Mouse (Mus musculus) gastrocnemius, postnatal 25 days (tissue): ENCODE results near the gene Tas2r113. TPM values are rescaled to one million over a fixed set of nuclear protein-coding genes. Genes with fewer than 3 reads are reported as not detected.
"Not testable (repeated sequence)": the region's sequence is repeated elsewhere in the genome, so short reads cannot be mapped to it uniquely, and the experiment has no call there.

Experiments used
- DNase-seq: peaks from one replicate; pipeline ENCODE4 v3.0.0; 2022
- long read RNA-seq, 2 experiments: library from polyadenylated mRNA; stranded (forward); transcript quantifications; one replicate each; pipeline ENCODE4 v2.0.0; 2021
- total RNA-seq, 2 experiments: library from RNA; stranded (reverse); gene quantifications; 1 replicate in 1 of 2; 2 replicates in 1 of 2; pipeline ENCODE4 v1.2.3; 2021

Tas2r113 gene
- not detected for total RNA-seq
- long read RNA-seq, experiment 1 = 0 reads
- long read RNA-seq, experiment 2 = 0 reads

DNA sequence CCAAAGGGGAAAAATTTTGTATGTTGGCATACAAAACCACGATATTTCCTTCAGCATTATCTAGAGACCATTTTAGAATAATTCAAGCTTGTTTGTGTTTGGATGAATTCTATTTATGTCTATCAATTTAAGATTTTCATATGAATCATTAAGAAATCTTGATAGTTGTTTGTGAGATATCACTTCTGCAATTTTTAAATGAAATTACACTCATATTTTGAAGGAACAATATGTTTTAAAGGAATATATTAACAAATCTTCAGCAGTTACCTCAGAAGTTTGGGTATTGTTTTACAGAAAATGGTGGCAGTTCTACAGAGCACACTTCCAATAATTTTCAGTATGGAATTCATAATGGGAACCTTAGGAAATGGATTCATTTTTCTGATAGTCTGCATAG is at the start of gene Tas2r113:
Gene Tas2r113 (plus strand): TSS at position 301 of the 400 bp plus-strand sequence.
- no peak for DNase-seq

DNA sequence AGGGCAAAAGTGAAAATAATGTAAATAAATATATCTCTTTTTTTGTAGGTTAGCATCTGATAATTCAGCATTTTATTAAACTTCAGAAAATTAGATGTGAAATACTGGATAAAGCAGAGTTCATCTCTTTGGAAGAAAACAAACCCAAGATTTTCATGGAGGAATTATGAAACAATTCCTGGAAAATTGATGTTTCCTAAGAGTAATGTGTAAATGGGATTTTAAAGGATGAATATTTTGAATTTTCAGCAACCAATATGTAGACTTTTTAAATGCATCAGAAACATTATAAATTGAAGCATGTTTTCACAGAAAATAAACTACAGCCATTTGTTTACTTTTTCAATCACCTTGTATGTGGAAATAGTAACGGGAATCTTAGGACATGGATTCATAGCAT is 46.0 kb upstream of the Tas2r113 start, which contains the start of gene Tas2r123:
Gene Tas2r123 (plus strand): TSS at position 301 of the 400 bp plus-strand sequence.
- no peak for DNase-seq

DNA sequence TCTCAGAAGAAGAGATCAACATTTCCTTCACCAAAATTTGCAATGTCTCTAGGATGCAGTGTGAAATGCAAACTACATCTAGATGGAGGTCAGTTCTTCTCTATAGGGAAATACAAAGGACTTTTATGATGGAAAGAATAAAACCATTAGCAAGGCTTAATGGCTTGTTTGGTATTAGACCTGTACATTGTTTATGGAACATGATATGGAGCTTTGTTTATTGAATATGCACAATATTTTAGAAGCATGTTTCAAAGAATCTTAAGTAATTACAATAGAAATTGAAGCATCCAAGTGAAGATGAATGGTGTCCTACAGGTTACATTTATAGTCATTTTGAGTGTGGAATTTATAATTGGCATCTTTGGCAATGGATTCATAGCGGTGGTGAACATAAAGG is 37.7 kb upstream of the Tas2r113 start, which contains the start of gene Tas2r116:
Gene Tas2r116 (plus strand): TSS at position 301 of the 400 bp plus-strand sequence.
- DNase-seq = no peak

DNA sequence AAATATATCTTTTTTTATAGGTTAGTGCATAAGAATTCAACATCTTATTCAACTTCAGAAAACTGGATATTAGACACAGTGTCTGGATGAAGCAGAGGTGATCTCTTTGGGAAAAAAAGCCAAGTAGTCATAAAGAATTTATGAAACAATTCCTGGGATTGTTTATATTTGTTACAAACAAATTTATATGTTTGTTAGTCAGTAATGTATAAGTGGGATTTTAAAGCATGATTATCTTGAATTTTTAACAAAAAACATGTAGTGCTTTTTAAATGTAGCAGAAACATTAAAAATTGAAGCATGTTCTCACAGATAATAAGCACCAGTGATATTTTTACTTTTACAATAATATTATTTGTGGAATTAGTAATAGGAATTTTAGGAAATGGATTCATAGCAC is 25.1 kb upstream of the Tas2r113 start, which contains the start of gene Tas2r110:
Gene Tas2r110 (plus strand): TSS at position 301 of the 400 bp plus-strand sequence.
- no peak for DNase-seq

DNA sequence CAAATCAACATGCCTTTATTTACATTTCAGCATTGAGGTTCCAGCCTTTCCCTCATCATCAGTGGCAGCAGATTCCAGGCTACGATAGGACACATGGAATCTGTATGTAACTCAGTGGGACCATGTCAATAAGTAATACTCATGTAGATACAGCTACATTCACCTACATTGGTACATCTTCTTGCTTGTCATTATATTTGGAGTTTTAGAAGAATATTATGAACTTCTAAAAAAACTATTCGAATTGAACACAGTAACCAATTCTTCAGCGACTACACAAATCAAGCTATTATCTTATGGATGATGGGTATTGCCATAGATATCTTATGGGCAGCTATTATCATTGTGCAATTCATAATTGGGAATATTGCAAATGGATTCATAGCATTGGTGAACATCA is 16.5 kb downstream of the Tas2r113 start, which contains the start of gene Tas2r125:
Gene Tas2r125 (plus strand): TSS at position 301 of the 400 bp plus-strand sequence.
- no peak for DNase-seq

DNA sequence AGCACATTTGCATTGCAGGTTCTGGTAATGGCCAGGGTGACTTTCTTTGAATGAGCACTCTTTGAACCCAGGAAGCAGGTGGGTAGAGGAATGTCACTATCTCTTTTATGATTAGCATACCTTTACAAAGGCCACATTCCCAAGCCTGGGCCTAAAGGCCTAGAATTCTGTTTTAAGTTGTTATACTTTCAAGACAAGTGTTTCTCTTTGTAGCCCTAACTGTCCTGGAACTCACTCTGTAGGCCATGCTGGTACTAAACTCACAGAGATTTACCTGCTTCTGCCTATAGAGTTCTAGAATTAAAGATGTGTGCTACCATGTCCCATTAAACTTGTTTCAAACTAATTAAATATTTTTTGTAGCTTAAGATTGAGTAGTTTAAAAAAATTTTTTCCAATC is 48.6 kb downstream of the Tas2r113 start:
- DNase-seq = not testable (repeated sequence)

Other genes starting within 250 kb of the Tas2r113 start
- gene A630073D07Rik, start 241.5 kb upstream of the Tas2r113 start, total RNA-seq = not detected
- not detected for gene Tas2r120, start 236.1 kb upstream of the Tas2r113 start, total RNA-seq
- gene Tas2r121, start 192.0 kb upstream of the Tas2r113 start, total RNA-seq = not detected
- gene Tas2r122, start 181.1 kb upstream of the Tas2r113 start, total RNA-seq = not detected
- not detected for gene Tas2r115, start 155.0 kb upstream of the Tas2r113 start, total RNA-seq
- not detected for gene Tas2r124, start 138.3 kb upstream of the Tas2r113 start, total RNA-seq
- not detected for gene Tas2r102, start 130.9 kb upstream of the Tas2r113 start, total RNA-seq
- not detected for gene Tas2r136, start 114.8 kb upstream of the Tas2r113 start, total RNA-seq
- not detected for gene Tas2r117, start 90.2 kb upstream of the Tas2r113 start, total RNA-seq
- not detected for gene Tas2r123, start 45.9 kb upstream of the Tas2r113 start, total RNA-seq
- gene Tas2r116, start 37.6 kb upstream of the Tas2r113 start, total RNA-seq = not detected
- not detected for gene Tas2r110, start 25.0 kb upstream of the Tas2r113 start, total RNA-seq
- gene Tas2r125, start 16.6 kb downstream of the Tas2r113 start, total RNA-seq = not detected
- not detected for gene Tas2r129, start 58.1 kb downstream of the Tas2r113 start, total RNA-seq
- gene Tas2r131, start 64.9 kb downstream of the Tas2r113 start, total RNA-seq = not detected
- gene Tas2r109, start 88.0 kb downstream of the Tas2r113 start, total RNA-seq = not detected
- not detected for gene Tas2r103, start 144.1 kb downstream of the Tas2r113 start, total RNA-seq
- not detected for gene Tas2r140, start 162.8 kb downstream of the Tas2r113 start, total RNA-seq
- 100 to 1,000 TPM in 1 of 2 experiments, 10 to 100 TPM in 1; 93.6 to 114 TPM for gene Smim10l1, start 211.9 kb downstream of the Tas2r113 start, total RNA-seq